Mouse (Mus musculus) liver, postnatal 0 days (tissue): Measurements from ENCODE around the gene Hmgcs2.

Experiments used
- CTCF ChIP-seq: sonication (generic); IDR thresholded peaks from 2 replicates; pipeline ENCODE4 v1.5.1; 2016; ENCODE audit warnings: antibody characterized with exemption, low read depth
- EP300 ChIP-seq: IDR thresholded peaks from 2 replicates; pipeline ENCODE4 v1.6.1; 2016; ENCODE audit warnings: antibody characterized with exemption, low read depth, mild to moderate bottlenecking

DNA sequence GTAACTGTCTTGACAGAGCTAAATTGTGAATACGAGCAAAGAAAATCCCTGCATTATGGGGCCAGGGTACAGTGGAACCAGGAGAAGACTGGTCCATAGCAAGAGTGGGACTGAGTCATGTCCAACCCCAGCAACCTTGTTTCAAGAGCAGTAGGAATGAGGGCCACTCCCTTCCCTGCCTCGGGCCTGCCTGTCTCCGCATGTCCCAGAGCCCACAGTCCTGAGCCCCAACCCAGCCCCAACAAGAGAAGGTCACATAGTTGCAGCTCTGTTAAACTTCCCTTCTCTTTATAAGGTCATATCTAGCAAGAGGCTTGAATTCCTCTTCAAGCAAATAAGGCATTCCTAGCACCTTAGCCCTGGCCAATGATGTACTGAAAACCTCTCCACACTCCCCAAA lies 21.5 kb downstream of the Hmgcs2 start:
- TF ChIP-seq CTCF, result no peak
- no peak for TF ChIP-seq EP300
